Mouse (Mus musculus): Measurements from ENCODE around the gene Trmt61a. TPM values are rescaled to one million over a fixed set of nuclear protein-coding genes. Genes with fewer than 3 reads are reported as not detected.

Gene Trmt61a
- 10 to 100 TPM; 11.1 to 13.1 TPM for polyA plus RNA-seq (2017; shearing (Covaris generic))

GRCm38 (mm10) chr12:111677882-111678669 lies at the start of gene Trmt61a:
Trmt61a (plus strand) TSS chr12:111678105.

GRCm38 (mm10) chr12:111672176-111672575 lies 5.7 kb upstream of the Trmt61a start, which contains the start of gene Ckb:
Ckb (minus strand) TSS chr12:111672338.

GRCm38 (mm10) chr12:111713004-111713651 lies 35.2 kb downstream of the Trmt61a start, which contains the start of the genes Bag5 and Apopt1:
Bag5 (minus strand) TSS chr12:111713257.
Apopt1 (plus strand) TSS chr12:111713261.

Other genes with a start within 250 kb of the Trmt61a start
- gene Tnfaip2, start 235.6 kb upstream of the Trmt61a start, polyA plus RNA-seq (2017; shearing (Covaris generic)): 1 to 10 TPM; 1.2 to 1.4 TPM
- not detected for gene Gm266, start 192.3 kb upstream of the Trmt61a start, polyA plus RNA-seq (2017; shearing (Covaris generic))
- gene Eif5, start 140.1 kb upstream of the Trmt61a start, polyA plus RNA-seq (2017; shearing (Covaris generic)): 100 to 1,000 TPM; 432 to 559 TPM
- gene Mark3, start 103.6 kb upstream of the Trmt61a start, polyA plus RNA-seq (2017; shearing (Covaris generic)): 100 to 1,000 TPM in 1 of 2 experiments, 10 to 100 TPM in 1; 95.5 to 111 TPM
- gene Ckb, start 5.8 kb upstream of the Trmt61a start, polyA plus RNA-seq (2017; shearing (Covaris generic)): 10 to 100 TPM; 30.5 to 31.2 TPM
- 10 to 100 TPM; 37.3 to 51.4 TPM for gene Bag5, start 35.2 kb downstream of the Trmt61a start, polyA plus RNA-seq (2017; shearing (Covaris generic))
- 10 to 100 TPM; 47.7 to 61.6 TPM for gene Apopt1, start 35.2 kb downstream of the Trmt61a start, polyA plus RNA-seq (2017; shearing (Covaris generic))
- 10 to 100 TPM; 36.3 to 43.9 TPM for gene Klc1, start 80.7 kb downstream of the Trmt61a start, polyA plus RNA-seq (2017; shearing (Covaris generic))
- gene Xrcc3, start 135.8 kb downstream of the Trmt61a start, polyA plus RNA-seq (2017; shearing (Covaris generic)): 1 to 10 TPM; 5.3 to 6.5 TPM
- gene Zfyve21, start 136.1 kb downstream of the Trmt61a start, polyA plus RNA-seq (2017; shearing (Covaris generic)): 10 to 100 TPM in 1 of 2 experiments, 1 to 10 TPM in 1; 4.1 to 11.7 TPM
- 10 to 100 TPM; 43.0 to 62.7 TPM for gene Ppp1r13b, start 230.0 kb downstream of the Trmt61a start, polyA plus RNA-seq (2017; shearing (Covaris generic))

All from activated CD4-positive, CD25-positive, alpha-beta regulatory T cell (primary cell).